Mouse (Mus musculus): ENCODE measurements around the gene Fam102a.

DNA sequence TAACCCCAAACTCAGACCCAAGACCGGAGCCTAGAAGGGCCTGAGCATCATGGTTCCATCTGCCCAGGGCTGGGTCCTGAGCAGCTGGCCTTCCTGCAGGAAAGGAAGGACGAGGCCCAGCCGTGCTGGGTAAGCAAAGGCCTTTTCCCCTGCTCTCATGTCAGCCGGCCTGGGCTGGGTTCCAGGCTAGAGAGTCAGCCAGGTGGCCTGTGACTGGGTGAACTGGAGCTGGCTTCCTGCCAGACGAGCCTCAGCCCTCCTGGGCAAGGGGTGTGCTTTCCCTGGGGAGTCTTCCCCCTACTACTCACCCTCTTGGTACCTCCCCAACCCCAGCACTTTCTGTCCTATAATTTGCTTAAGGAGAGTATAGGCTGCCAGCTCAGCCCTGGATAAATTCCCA lies 33.0 kb downstream of the Fam102a start:
- TF ChIP-seq CTCF (IDR thresholded peaks at IDR 0.05; ENCODE audit: borderline replicate concordance, extremely low read depth, insufficient read depth, insufficient read length) (no peak), POLR2A (IDR thresholded peaks at IDR 0.05; ENCODE audit: borderline replicate concordance, extremely low read depth, insufficient read depth, insufficient read length, poor library complexity, severe bottlenecking) (no peak)
